Mouse (Mus musculus) adrenal gland, adult 18-20 months (tissue): ENCODE measurements at regions not wholly inside any gene's neighbourhood (a gene's known extent, or its start where the extent isn't known, plus 50 kb on each side); places are given as distances from the start of the nearest gene placed in this dataset.

Experiments used
- DNase-seq, 2 experiments: peaks; one replicate each; pipeline ENCODE4 v3.0.0; 2021 to 2022; ENCODE audit warnings: low spot score in 2 of 2

DNA sequence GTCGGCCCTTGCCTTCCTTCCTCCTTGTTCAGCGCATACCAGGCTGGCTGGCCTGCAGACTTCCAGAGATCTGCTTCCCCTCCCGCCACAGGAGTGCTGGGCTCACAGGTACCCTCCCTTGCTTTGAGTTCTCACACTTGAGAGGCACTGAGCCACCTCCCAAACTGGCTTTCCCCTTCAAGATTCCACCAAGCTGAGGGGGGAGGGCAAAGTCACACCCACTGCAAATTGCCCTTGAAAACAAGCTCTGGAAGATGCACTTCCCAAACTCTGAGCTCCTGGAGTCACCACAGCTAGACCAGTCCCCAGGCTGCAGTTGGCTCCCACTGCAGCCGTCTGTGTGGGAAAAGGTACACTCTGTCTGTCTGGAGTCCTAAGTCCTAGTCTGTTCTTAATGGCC, 142.1 kb upstream of the Slc22a12 start:
- no peak for DNase-seq

GRCm38 (mm10) chr19:6679392-6680307, 136.8 kb upstream of the Slc22a12 start:
- no peak for DNase-seq

DNA sequence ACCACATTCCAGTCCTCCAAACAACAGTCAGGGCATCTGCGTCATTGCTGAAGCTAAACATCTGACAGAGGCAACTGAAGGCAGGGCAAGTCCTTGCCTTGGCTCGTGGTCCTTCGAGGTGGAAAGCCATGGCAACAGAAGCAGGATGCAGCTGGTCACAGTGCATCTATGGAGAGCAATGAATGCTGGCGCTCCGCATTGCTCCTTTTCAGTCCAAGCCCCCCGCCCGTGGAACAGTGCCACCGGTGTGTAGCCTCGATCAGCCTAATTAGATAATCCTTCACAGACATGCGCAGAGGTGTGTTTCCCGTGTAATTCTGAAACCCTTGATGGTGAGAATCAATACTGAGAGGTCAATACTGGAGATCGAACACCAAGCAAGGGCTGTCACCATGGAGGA, 134.7 kb upstream of the Slc22a12 start:
- no peak for DNase-seq

DNA sequence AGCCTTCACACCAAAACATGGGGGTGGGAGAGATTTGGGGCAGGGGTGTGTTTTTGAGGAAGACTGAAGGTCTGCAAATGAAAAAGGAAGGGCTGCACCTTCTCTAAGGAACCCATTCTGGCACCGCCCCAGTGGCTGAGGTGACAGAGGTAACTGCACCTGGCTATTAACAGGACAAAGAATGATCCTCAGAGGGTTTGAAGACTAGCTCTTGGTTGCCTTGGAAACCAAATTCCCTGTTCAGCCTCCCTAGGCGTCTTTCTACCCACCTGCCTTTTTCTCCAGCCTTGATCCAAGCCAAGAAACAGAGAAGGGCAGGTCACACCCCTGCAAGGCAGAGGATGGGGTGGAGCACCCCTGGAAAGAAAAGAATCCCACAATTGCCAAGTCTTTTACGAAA, 132.8 kb upstream of the Slc22a12 start:
- no peak for DNase-seq

- DNase-seq = no peak
Observed at GRCm38 (mm10) chr19:6671696-6672095, 128.9 kb upstream of the Slc22a12 start.

DNA sequence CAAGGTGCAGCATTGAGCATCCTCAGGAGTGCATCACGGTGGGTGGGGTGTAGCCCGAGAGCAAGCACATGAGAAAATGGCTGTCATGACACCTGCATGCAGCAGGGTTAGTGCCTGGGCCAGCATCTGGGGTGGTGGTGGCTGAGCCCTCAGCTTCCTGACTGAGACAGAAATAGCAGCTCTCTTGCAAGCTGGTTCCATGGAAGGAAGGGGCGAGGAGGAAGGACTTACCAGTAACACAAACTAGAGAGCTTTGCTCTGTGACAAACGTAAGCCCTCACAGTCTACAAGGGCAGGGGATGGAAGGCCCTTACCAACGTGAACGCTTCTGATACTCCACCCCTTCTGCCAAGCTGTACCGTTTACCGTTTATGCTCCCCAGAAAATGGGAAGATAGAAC, 127.0 kb upstream of the Slc22a12 start:
- no peak for DNase-seq

- no peak for DNase-seq
Observed at GRCm38 (mm10) chr19:6668545-6668944, 125.7 kb upstream of the Slc22a12 start.

- no peak for DNase-seq
Observed at GRCm38 (mm10) chr19:6666187-6666722, 123.4 kb upstream of the Slc22a12 start.

DNA sequence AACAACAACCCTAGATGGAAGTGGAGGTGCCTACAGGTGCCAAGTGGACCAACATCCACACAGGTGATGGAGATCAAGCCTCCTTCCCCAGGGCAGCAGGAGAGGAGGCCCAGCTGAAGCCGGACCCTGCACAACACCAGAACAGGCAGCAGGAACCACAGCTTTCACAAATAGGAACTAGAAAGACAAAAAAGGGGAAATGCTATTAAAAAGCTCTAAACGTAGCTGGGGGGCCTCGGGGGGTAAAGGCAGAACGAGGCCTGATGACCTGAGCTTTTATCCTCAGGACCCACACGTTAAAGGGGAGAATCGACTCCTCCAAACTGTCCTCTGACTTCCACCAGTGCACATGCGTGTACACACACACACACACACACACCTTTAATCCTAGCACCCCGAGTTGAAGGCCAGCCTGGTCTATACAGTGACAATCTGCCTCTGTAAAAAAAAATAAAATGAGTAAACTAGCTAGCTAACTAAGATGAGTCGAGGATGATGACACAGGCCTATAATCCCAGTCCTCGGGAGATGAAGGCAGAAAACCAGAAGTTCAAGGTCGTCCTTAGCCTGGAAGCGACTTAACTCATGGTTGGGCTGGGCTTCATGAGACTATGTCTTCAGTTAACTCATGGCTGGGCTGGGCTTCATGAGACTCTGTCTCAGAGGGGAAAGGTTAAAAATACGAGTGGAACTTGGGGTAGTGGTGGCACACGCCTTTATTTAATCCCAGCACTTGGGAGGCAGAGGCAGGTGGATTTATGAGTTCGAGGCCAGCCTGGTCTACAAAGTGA, 122.6 kb upstream of the Slc22a12 start:
- no peak for DNase-seq

DNA sequence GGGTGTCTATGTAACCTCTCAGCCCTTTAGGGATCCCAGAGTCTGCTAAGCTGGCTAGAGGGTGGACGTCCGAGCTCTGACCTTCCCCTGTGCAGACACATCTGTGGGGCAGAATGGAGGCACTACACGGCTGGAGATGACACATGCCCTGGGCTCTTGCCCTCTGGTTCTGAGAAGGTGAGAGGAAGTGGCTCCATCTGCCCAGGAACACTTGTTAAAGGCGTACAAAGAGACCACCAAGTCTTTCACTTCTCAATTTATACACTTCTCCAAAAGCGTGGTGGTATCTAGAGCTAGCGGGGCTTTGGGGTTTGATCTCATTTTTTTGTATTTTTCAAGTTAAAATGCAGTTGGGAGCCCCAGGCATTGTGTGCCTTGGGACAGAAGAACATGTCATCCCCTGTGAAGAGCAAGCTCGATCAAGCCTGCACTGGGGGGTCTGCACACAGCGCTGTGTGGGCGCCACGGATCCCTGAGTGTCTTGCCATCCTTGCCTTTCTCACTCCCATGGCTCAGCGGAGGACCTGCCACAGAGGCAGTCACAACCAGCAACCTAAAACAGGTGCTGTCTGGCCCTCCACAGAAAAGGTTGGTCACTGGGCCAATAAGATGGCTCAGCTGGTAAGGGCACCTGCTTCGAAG, 121.6 kb upstream of the Slc22a12 start:
- no peak for DNase-seq

GRCm38 (mm10) chr19:6663391-6663790, 120.6 kb upstream of the Slc22a12 start:
- peak; percentile 84 to 88 for DNase-seq

GRCm38 (mm10) chr19:6662346-6662939, 119.6 kb upstream of the Slc22a12 start:
- peak in 1 of 2 experiments; percentile 31 for DNase-seq

DNA sequence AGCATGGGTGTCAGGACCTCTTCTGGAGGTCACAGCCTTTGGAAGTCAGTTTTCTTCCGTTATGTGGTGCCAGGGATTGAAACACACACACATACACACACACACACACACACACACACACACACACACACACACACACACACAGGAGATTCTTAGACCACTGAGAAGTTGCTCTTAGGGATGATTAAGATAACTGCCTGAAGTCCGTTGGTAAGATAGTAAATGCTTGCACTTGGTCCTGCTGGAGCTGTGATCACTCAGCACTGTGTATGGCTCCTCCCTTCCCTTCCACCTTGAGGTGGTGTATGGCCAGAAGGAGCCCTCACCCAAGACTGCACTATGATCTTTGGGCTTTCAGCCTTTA, 118.7 kb upstream of the Slc22a12 start:
- no peak for DNase-seq

DNA sequence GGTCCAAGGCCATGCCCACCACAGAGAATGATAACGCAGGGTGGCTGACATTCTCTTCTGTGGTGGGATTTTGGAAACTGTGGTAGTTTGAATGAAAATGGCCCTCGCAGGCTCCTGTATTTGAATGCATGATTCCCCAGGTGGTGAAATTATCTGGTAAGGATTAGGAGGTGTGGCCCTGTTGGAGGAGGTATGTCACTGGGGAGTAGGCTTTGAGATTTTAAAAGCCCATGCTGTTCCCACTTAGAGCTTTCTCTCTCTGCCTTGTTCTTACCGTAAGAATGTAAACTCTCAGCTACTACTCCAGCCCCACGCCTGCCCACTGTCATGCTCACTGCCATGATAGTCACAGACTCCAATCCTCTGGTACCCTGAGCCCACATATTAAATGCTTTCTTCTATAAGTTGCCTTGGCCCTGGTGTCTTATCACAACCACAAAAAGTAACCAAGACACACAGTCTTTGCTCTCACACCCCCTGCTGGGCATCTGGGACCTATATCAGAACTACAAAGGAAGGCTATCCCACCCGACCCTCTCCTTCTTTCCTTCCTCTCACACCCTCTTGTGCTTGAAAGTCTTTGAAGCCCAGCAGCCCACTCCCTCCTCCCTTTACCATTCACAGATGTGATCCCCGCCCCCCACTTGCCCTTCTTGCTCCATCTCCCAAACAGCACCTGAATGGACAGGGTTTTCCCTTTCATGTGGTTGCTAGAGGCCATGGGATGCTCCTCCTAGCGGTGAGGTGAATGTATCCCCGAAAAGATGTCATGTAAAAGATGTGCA, 118.1 kb upstream of the Slc22a12 start:
- no peak for DNase-seq

DNA sequence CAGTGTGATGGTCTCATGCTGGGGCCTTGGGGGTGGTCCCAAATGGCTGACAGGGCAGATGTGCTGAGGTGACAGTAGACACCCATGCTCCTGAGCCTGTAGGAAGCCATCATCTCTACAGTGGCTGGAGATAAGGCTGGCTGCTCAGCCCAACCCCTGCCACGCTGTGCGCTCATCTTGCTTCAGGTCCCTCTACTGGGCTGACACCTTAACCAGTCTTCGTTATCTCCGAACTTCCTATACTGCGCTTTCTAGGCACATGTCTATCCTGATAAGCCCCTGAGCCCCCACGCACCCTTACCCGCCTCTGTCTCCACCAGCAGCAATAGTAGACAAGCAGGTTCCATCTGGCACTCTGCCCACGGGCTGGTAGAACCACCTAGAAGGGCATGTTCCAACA, 117.3 kb upstream of the Slc22a12 start:
- DNase-seq = no peak

- no peak for DNase-seq
Observed at GRCm38 (mm10) chr19:6654550-6654949, 111.7 kb upstream of the Slc22a12 start.

DNA sequence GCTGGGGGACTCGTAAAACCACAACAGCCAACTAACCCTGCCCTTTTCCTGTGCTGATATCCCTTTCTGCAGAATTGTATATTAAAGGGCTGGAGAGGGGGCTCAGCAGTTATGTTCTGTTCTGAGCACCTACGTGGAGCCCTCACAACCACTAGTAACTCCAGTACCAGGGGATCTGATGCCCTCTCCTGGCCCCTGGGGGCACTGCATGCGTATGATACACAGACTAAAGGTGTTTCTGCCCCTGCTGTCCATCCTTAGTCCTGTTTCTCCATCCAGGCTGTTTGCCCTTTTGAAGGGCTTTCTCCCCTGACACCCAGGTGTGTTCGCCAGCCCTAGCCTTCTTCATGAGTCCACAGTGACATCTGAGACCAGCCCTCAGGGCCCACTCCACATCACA, 109.9 kb upstream of the Slc22a12 start:
- no peak for DNase-seq

DNA sequence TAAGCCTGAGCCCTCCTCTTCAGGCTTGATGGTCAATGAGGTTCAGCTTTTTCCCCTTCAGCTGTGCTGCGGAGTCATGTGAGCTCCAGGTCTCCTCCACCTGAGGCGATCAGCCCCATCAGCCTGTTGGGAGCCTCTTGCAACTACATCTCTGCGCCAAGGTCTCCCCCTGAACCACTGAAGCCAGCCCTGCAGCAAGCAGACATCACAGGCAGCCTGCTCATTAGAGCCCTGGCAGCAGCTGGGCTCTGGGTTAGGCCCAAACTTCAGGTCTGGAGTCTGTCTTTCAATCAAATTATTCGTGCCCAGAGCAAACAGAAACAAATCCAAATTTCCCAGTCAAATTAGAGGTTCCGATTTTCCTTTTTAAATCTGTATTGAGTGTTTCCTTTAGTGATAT, 108.4 kb upstream of the Slc22a12 start:
- no peak for DNase-seq

DNA sequence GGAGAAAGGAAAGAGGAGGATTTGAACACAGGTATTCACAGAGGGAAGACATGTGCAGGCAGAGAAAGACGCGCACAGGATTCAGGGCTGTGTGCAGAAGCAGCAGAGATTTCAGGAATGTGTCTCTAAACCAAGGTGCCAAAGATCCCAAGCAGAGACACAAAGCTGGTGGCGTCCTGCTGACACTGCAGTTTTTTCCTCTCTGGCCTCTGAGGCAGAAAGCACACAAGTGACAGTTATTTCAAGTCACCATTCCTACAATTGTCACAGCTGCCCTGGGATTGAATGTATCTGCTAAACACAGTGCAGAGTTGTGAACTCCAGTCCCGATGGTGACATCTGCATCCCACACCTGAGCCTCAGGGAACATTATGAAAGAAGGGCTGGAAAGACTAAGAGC, 107.1 kb upstream of the Slc22a12 start:
- no peak for DNase-seq

DNA sequence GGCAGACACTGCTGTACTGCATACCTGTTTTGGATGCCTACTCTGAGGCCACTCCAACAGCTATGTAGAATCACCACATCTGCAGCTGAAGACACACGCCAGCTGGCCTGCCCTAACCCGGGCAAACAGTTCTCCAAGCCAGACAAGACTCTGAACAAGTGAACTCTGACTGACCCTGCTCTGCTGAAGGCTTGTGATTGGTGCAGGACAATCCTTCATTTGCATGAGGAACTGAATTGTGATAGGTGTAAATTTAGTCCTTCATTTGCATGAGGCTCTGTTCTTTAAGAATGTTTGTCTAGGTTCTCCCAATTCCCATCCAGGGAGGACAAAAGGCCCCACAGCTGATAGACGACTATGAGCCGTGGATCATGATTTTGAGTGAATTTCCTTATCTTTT, 104.9 kb upstream of the Slc22a12 start:
- no peak for DNase-seq
